Mouse (Mus musculus): ENCODE data around the gene Crygs. TPM values are rescaled to one million over a fixed set of nuclear protein-coding genes. Genes with fewer than 3 reads are reported as not detected.

Gene Crygs
- polyA plus RNA-seq (2012; rRNA removed), result not detected in 2 replicates

DNA sequence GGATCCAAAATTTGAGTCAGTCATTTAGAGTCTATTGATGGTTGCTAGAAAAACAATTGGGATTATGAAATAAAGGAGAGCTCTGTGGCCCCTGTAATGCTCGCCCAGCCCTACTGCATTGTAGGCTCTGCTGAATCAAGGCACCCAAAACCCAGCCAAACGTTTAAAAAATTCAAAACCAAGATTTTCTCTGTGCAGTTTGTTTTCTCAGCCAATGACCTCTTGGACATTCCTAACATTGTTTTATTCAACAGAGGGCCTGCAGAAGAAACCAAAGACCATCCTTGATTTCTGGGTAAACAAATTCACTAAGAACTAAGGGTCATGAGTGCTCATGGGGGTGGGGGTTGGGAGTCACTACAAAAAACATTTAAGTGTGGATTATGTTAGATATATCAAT lies at the start of gene Crygs:
TSS of gene Crygs (minus strand) at position 101 of the 400 bp plus-strand sequence.

DNA sequence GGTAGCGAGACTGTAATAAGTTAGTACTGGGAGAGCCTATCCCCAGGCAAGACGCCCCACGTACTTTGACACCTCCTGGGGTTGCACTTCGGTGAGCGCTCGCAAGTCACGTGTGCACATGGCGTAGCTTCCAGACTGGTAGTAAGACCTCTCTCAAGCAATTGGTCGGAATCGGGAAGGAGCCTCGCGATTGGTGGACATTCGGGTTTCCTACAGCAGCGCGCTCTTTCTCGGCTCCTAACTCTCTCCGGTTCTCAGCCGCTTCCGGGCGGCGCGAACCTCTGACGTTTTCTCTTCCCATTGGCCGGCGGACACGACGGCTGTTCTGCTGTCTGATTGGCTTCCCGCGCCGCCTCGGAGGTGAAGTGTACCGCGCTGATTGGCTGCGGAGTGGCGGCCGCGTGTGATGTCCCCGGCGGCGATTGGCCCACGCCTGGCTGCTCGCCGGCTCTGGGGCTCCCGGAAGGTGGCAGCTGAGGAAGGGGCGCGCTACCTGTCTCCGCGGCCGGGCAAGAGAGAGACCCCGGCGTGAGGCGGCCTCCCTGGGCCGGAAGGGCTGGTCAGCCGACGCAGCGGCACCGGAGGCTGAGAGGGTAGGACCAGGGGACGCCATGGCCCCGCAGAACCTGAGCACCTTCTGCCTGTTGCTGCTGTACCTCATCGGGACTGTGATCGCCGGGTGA lies 46.2 kb upstream of the Crygs start, which contains the start of the genes Tbccd1 and Dnajb11:
TSS of gene Tbccd1 (minus strand) at position 239 of the 683 bp plus-strand sequence.
TSS of gene Dnajb11 (plus strand) at position 415 of the 683 bp plus-strand sequence.

Other genes with a start within 250 kb of the Crygs start
- 1.0 and 1.3 TPM in 2 replicates for gene Dgkg, start 154.4 kb downstream of the Crygs start, polyA plus RNA-seq (2012; rRNA removed)
- gene Tbccd1, start 46.1 kb upstream of the Crygs start, polyA plus RNA-seq (2012; rRNA removed), result 14.4 and 17.1 TPM in 2 replicates
- 32.6 and 42.5 TPM in 2 replicates for gene Dnajb11, start 46.3 kb upstream of the Crygs start, polyA plus RNA-seq (2012; rRNA removed)
- 0.78 and 0.84 TPM in 2 replicates for gene Ahsg, start 79.7 kb upstream of the Crygs start, polyA plus RNA-seq (2012; rRNA removed)
- 0.12 and 0.27 TPM in 2 replicates for gene Fetub, start 106.8 kb upstream of the Crygs start, polyA plus RNA-seq (2012; rRNA removed)
- 0.58 and 0.90 TPM in 2 replicates for gene Hrg, start 139.5 kb upstream of the Crygs start, polyA plus RNA-seq (2012; rRNA removed)
- not detected in 2 replicates for gene Kng2, start 217.9 kb upstream of the Crygs start, polyA plus RNA-seq (2012; rRNA removed)
- gene Kng1, start 246.3 kb upstream of the Crygs start, polyA plus RNA-seq (2012; rRNA removed), result not detected in 2 replicates

Measured in colon, adult 2 months (tissue).